Mouse (Mus musculus) adrenal gland, postnatal 4 days (tissue): Measurements from ENCODE around the gene Zfp467. TPM values are rescaled to one million over a fixed set of nuclear protein-coding genes. Genes with fewer than 3 reads are reported as not detected.
A peak's percentile ranks its signal among the peaks of the same experiment; 100 is the strongest.

Experiments
- DNase-seq, 2 experiments: peaks; one replicate each; pipeline ENCODE4 v3.0.0; 2021 to 2022; ENCODE audit warnings: low spot score in 2 of 2, mixed read lengths in 2 of 2
- total RNA-seq, 2 experiments: library from RNA; stranded (reverse); gene quantifications; 2 replicates each; pipeline ENCODE4 v1.2.3; 2021

Zfp467 gene
- total RNA-seq, 2 experiments from 2014 or later, result 64.1 to 64.7 TPM

- peak; percentile 84 to 94 for DNase-seq
Observed at GRCm38 (mm10) chr6:48443592-48444309, 1.9 kb downstream of the Zfp467 start.

DNA sequence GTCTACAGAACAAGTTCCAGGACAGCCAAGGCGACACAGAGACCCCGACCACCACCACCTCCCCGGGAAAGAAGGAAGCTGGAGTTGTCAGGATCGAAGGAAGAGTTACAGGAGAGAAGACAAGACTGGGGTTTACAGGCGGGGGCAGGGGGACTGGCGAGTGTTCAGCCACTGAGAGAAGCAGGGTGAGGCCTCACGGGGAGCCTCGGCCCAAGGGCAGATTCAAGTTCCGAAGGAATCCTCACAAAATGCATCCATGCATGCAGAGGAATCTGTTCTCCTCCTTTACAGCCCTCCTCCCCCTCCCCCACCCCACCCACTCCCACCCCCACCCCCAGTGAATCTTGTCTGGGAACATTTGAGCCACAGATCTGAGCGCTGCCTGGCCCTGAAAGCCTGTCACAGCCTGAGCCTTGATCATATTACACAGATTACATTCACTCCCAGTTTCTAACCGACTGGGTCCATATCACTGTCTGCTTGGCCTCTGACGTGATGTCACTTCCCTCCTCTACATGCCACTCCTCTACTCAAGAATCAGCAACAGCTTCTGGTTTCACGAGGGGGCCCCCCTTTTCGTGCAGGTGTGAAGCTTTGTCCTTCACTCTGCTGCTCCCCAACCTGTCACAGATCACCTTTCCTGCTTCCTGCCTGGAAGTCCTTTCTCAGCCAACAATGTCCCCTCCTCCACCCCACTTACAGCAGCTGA is 5.2 kb downstream of the Zfp467 start:
- DNase-seq, result no peak

DNA sequence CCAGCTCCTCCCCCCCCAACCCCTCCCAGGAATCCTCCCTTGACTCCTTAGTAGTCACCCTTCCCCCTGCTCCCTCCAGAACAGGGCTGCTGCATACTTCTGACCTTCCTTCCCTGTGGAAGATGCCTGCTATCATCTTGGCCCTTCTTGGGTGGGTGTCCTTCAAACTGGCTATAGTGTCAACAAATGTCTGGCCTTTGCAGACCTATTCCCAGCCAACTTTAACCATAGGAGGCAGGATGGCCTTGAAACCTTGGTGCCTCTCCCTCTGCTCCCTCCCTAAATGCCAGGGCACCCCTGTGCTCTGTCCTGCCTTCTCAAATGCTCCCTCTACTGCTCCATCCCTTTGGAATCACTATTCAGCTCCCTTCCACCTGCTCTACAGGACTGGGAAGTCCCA is 6.0 kb downstream of the Zfp467 start:
- DNase-seq, result no peak

DNA sequence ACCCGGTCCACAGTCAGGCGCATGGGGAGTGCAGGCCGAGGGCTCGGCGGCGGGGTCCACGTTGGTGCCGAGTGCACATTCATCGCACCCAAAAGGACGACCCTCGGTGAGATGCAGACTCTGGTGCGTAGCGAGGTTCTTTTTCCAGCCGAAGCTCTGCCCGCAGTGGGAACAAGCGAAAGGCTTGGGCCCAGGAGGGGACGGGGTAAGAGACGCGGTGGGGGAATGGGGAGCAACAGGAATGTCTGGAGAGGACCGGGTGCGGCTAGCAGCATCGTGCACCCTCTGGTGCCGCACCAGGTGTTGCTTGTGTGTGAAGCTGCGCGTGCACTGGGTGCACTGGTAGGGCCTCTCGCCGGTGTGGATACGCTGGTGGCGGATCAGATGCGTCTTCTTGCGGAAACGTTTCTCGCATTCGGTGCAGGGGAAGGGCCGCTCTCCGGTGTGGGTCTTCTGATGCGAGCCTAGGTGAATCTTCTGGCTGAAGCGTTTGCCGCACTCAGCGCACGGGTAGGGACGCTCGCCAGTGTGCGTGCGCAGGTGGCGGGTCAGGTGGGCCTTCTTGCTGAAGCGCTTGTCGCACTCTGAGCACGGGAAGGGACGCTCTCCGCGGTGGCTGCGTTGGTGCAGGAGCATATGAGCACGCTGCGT is 7.0 kb downstream of the Zfp467 start:
- DNase-seq, result no peak

DNA sequence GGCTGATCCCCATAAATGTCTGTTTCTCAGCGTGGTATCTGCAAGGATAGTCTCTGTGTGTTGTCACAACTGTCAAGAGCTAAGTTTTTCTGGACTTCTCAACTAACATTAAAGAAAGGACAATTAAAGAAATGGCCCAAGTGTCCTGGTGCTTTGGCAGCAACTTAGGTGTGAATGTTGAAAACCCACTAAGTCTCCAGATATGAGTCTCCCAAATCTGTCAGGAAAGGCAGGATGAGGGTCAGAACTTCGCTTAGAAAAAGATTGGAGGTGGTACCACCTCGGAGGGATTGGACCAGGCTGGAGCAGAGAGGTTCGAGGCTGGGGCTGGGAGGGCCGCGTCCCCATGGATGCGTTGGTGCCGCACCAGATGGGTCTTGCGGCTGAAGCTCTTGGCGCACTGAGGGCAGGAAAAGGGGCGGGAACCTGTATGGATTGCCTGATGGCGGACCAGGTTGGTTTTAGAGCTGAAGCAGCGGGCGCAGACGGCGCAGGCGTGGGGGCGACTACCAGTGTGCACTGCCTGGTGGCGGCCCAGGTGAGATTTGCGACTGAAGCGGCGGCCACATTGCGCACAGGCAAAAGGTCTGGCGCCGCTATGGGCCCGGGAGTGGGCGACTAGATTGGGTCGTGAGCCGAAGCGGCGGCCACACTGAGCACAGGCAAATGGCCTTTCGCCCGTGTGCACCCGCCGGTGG is 7.8 kb downstream of the Zfp467 start:
- no peak for DNase-seq

DNA sequence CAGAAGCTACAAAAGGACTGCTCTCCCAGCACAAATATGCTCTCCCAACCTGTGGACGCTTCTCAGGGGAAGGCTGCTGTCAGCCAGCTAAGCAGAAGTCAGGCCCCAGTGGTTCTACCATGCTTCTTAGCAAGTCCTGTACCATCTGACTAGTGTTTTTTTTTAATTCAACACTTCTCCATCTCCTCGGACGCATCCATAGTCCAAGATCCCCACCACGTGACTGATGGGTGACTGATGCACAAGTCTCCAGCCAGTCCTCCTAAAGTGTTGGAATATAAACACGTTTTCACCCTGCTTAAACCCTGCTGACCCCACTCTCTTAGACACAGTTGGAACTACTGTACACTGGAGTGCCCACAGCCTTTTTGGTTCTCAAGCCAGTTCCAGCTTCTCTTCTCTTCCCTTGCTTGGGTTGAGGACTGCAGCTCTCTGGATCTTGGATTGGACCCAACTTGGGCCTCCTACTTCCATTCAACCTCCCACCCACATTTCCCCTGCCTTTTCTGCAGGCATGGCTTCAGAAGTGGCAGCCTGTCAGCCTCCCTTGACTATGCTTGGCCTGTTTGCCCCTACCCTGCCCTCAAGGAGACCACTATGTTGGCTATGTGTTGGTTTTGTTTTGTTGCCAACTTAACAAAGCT is 9.8 kb downstream of the Zfp467 start:
- no peak for DNase-seq

- no peak for DNase-seq
Observed at GRCm38 (mm10) chr6:48435111-48435510, 10.5 kb downstream of the Zfp467 start.

DNA sequence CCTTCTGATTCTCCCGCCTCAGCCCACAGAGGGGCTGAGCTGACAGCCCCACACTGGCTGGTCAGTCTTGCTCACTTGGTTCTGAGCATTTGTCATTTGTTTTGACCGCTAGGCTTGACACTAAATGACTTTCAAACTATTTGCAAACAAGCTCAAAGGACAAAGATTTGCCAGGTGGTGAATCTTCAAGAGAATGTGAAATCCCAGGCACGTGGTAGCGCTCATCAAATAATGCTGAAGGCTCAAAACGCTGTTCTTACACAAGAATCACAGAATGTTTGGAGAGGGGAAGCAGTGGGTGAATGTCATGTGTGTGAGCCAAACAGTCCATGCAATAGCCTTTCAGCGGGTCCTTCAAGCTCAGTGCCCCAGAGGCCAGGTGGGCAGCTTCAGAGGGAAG is 11.0 kb downstream of the Zfp467 start:
- DNase-seq, result no peak

- no peak for DNase-seq
Observed at GRCm38 (mm10) chr6:48432893-48433816, 12.5 kb downstream of the Zfp467 start.

DNA sequence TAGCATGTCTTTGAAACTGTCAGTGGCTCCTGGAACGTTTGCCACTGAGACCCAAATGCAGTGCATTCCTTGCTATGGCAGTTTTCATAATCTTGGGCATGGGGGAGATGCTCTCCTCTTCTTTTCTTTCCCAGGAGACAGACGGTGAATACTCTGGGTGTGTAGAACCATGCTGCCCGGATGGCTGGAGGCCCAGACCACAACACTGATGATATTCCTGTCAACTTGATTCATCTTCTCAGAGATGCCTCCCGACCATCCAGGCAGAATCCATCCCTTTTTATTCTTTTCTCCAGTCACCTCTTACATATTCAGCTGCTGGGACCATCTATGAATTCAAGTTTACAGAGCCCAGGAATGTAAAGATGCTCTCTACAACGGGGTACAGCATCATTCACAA is 14.9 kb downstream of the Zfp467 start:
- no peak for DNase-seq

GRCm38 (mm10) chr6:48428769-48429557 is 16.7 kb downstream of the Zfp467 start:
- no peak for DNase-seq

- DNase-seq, result no peak
Observed at GRCm38 (mm10) chr6:48426956-48427355, 18.7 kb downstream of the Zfp467 start.

- DNase-seq, result no peak
Observed at GRCm38 (mm10) chr6:48424074-48424473, 21.6 kb downstream of the Zfp467 start.

DNA sequence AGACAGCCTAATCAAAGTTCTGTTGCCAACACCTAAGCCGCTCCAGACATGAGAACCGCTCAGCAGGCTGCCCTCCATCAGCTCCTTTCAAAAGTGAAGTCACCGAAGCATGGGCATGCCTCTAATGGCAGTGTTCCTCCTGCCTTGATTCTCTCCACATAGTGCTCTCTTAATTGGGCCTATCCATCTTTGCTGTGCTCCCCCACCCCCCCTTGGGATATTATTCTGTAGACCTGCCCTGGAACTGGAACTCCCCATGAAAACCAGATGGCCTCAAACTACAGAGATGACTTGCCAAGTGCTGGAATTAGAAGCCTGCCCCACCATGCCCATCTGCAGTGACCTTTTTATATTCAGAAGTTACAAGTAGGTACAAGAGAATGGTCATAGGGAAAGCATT is 22.3 kb downstream of the Zfp467 start:
- no peak for DNase-seq

DNA sequence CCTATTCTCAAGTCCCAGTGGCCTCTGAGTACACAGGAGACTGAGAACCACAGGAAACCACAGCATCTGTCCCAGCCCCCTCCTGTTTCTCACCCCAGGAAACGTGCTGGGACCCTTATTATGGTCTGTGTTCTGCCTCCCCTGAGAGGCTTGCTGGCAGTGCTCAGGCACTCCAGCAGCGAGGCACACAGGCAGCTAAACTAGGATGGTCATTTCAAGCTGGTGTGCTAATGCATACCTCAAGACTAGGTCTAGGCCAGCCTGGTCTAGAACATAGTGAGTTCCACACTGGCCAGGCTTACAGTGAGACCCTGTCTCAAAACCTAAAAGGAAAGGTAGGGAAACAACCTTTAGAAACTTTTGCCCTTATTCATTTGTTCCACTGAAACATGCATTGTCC is 25.0 kb downstream of the Zfp467 start:
- no peak for DNase-seq

- no peak for DNase-seq
Observed at GRCm38 (mm10) chr6:48416486-48416885, 29.1 kb downstream of the Zfp467 start.

DNA sequence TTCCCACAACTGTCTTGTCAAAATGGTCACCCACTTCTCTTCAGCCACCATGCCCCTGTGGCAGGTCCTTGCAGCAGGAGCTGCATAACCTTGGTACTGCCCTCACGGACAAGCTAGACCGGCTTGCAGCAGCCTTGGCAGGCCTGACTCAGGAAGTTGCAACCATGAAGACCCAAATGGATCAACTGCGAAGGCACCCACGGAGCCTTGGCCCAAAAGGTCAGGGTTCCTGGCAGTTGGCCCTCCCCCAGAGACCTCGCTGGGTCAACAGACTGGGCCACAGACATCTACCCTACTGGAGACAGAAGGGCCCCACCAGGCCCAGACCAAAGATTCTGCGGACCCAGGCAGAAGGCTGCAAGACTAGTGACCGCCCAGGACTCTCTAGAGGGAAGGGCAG is 30.0 kb downstream of the Zfp467 start:
- DNase-seq, result peak in 1 of 2 experiments; percentile 63

DNA sequence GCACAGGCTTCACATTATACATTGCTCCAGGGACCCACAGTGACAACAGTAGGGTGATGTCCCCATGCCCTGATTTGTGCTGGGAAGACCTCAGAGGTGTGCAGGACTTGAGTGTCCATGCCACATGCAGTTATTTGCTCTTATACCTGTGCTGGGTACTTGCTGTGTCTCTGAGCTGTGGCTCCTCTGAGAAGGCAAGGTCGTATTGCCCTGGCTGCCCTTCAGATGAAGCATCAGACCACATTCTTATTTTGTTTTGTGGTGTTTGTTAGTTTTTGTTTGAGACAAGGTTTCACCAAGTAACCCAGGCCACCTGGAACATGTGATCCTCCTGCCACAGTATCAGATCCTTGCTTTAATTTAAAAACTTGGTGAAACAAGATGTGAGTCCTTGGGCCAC is 30.7 kb downstream of the Zfp467 start:
- DNase-seq, result no peak

DNA sequence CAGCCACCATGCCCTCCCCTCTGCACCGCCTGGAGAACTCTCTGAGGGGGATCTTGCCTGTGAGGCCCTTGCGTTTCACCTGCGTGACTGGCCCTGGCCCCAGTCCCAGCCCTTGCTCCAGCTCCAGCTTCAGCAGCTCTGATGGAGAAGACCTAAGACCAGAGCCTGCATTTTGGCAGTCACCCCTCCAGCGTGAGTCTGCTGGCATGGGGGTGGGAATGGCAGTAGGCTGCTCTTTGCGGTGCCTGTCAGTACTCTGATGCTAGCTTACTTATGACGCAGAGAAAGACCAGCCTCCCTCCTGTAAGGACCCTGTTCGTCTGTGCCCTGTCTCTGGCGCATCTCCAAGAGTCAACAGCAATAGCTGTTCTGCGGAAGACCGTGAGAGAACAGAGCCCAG is 32.5 kb downstream of the Zfp467 start:
- DNase-seq, result no peak
